Mouse (Mus musculus) olfactory bulb, adult 2 months (tissue): Measurements from ENCODE around the gene Lnx1. TPM values are rescaled to one million over a fixed set of nuclear protein-coding genes. Genes with fewer than 3 reads are reported as not detected.

Experiments used
- H3K27ac ChIP-seq: fragments of 200-500 bp; 2 replicates; pipeline ENCODE4 v1.5.1; 2012; ENCODE audit warnings: low read depth, low read length; ENCODE audit not compliant: insufficient read depth
- H3K4me1 ChIP-seq: fragments of 200-500 bp; 2 replicates; pipeline ENCODE4 v1.6.1; 2012; ENCODE audit warnings: low read length; ENCODE audit not compliant: control insufficient read depth, insufficient read depth
- H3K4me3 ChIP-seq: fragments of 200-500 bp; 2 replicates; pipeline ENCODE4 v1.5.1; 2012; ENCODE audit warnings: mild to moderate bottlenecking, low read depth, low read length, moderate library complexity; ENCODE audit not compliant: insufficient read depth
- CTCF ChIP-seq: fragments of 200-500 bp; IDR thresholded peaks from 2 replicates; pipeline ENCODE4 v1.5.1; 2012; ENCODE audit warnings: low read depth, mild to moderate bottlenecking, low read length, moderate library complexity; ENCODE audit not compliant: insufficient read depth
- POLR2A ChIP-seq: fragments of 200-500 bp; IDR thresholded peaks from 2 replicates; pipeline ENCODE4 v1.6.1; 2012; ENCODE audit warnings: mild to moderate bottlenecking, low read depth, low read length, moderate library complexity; ENCODE audit not compliant: insufficient read depth
- WGBS: fragments of 180-500 bp; shearing (Covaris S2); methylation state at CpG from one replicate; pipeline ENCODE4 v1.1.7; 2018; 5-methylcytosine and 5-hydroxymethylcytosine counted together
- polyA plus RNA-seq: library from polyadenylated mRNA; stranded (reverse); fragments of >200 nt; gene quantifications from 2 replicates; pipeline ENCODE4 v1.2.4, GENCODE M21; 2012; ENCODE audit warnings: low replicate concordance; ENCODE audit not compliant: missing spikeins, insufficient read depth, insufficient read length

The Lnx1 gene
- polyA plus RNA-seq, 1 experiment, result not detected

DNA sequence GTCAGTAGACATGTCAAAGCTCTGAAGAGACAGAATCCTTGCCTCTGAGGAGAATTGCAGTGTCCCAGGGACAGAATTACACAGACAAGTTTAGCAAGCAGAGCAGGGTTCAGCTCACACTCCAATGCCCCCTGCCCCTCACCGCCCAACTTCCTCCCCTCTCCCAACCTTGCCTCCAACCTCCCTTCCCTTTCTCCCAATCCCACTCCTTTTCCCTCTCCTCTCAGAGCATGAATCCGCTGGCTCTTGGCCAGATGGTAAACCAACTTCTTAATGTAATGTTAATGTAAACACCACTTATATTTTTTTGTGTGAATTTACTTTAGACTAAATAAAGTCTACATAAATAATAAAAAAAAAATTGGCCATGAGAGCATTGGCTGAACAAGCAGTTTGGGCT is 13.9 kb downstream of the Lnx1 start:
- Histone ChIP-seq H3K4me1 (no peaks in the 10 kb centered on the region), H3K27ac (no peak overlapping the region), H3K4me3 (no peak overlapping the region)
- no peak for TF ChIP-seq CTCF
- WGBS, result 91% methylated on average over 2 of the region's 2 CpGs

DNA sequence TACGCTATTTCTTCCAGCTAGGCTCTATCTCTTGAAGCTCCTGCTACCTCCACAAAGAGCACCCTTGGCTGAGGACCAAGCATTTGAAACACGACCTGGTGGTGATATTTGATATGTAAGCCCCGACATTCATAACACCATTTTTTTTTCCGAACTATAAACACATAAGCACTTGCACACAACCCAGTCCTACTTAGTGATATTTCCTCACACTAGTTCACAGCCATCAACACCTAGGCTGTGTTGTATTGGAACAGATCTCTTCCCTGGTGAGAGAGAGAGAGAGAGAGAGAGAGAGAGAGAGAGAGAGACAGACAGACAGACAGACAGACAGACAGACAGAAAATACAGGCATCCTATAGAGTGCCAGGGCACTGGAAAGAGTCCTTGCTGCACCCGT is 17.8 kb downstream of the Lnx1 start:
- no peak for TF ChIP-seq CTCF
- no peak for TF ChIP-seq POLR2A
- WGBS, result 81% methylated on average over 5 of the region's 5 CpGs
- no peak overlapping the region for H3K4me3 ChIP-seq
- no peaks in the 10 kb centered on the region for H3K4me1 ChIP-seq
- no peak overlapping the region for H3K27ac ChIP-seq

DNA sequence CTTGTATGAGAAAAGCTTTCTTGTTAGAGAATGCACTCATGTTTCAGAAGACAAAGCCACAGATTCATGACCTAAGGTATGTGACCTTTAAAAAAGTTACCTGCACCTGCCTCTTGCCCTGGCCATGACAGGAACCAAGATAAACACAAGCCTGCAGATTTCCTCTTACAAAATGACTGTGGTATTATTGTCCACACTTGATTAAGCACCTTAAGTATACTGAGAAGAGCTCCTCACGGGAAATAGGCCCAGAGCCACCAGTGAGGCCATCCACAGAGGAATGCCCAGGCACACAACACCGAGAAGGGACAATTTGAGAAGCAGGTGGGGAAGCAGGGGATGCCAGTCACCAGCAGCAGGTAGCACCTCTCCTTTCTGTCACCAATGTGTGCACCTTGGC is 18.9 kb downstream of the Lnx1 start:
- H3K4me3 ChIP-seq, result no peak overlapping the region
- no peaks in the 10 kb centered on the region for H3K4me1 ChIP-seq
- TF ChIP-seq CTCF, result no peak
- TF ChIP-seq POLR2A, result no peak
- WGBS, result 88% methylated on average over 2 of the region's 2 CpGs
- H3K27ac ChIP-seq, result no peak overlapping the region

DNA sequence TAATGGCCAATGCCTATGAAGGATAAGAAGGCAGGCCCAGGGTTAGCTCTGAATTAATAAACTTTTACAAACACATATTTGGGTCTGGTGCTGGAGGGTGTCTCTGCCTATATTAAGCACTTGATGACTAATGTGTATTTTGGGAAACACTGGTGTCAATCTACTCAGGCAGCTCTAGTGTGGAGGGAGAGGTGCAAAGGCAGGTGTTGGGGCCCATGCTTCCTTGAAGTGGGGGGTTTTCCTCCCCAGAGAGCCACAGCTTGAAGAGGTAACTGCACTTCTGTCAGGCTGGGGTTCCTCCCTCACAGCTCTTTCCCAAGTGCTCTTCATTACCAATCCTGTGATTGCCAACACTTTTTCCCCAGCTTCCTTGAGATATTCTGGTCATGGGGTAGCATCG is 20.0 kb downstream of the Lnx1 start:
- Histone ChIP-seq H3K4me1 (peaks cover 6% of the 10 kb centered on the region), H3K27ac (no peak overlapping the region), H3K4me3 (no peak overlapping the region)
- TF ChIP-seq CTCF, result no peak
- no peak for TF ChIP-seq POLR2A
- 97% methylated on average over 1 of the region's 1 CpGs for WGBS

DNA sequence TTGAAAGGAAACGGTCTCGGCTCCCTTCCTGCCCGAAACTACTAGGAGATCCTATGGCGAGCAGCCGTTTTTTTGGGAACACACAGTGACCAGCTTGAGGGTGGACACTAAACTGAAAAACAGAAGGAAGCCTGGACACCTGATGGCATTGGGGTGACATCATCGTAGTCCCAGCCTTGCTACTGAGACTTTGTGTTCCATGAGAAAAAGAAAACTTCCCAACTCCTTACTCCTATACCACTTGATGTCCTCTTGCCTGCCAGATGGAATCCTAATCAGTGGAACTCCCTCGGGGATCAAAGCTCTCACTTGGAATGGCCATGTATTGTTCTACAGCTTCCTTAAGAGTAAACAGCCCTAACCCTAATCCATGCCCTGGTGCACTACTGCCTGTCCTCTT is 23.1 kb downstream of the Lnx1 start:
- 84% methylated on average over 7 of the region's 7 CpGs for WGBS
- peaks cover 6% of the 10 kb centered on the region for H3K4me1 ChIP-seq
- no peak overlapping the region for H3K4me3 ChIP-seq
- no peak overlapping the region for H3K27ac ChIP-seq
- TF ChIP-seq CTCF, result no peak
- no peak for TF ChIP-seq POLR2A

DNA sequence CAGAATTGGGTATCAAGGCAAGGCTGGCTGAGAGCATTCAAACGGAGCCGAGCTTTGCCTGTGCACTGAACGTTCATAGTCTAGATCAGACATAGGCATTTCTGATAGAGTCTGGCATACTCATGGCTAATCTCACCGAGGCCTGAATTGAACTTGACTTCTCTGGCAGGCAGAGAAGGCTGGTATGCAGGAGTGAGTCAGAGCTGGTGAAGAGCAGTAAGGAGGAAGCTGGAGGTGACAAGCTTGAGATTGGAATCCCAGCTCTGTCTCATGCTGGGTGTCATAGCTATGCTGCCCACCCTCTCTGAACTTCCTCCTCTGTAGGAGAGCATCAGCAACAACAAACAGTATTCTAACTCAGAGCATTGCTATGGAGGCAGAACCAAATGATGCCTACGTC is 24.0 kb downstream of the Lnx1 start:
- H3K4me1 ChIP-seq, result peaks cover 6% of the 10 kb centered on the region
- H3K4me3 ChIP-seq, result no peak overlapping the region
- no peak overlapping the region for H3K27ac ChIP-seq
- TF ChIP-seq CTCF (no peak), POLR2A (no peak)
- 90% methylated on average over 5 of the region's 5 CpGs for WGBS

DNA sequence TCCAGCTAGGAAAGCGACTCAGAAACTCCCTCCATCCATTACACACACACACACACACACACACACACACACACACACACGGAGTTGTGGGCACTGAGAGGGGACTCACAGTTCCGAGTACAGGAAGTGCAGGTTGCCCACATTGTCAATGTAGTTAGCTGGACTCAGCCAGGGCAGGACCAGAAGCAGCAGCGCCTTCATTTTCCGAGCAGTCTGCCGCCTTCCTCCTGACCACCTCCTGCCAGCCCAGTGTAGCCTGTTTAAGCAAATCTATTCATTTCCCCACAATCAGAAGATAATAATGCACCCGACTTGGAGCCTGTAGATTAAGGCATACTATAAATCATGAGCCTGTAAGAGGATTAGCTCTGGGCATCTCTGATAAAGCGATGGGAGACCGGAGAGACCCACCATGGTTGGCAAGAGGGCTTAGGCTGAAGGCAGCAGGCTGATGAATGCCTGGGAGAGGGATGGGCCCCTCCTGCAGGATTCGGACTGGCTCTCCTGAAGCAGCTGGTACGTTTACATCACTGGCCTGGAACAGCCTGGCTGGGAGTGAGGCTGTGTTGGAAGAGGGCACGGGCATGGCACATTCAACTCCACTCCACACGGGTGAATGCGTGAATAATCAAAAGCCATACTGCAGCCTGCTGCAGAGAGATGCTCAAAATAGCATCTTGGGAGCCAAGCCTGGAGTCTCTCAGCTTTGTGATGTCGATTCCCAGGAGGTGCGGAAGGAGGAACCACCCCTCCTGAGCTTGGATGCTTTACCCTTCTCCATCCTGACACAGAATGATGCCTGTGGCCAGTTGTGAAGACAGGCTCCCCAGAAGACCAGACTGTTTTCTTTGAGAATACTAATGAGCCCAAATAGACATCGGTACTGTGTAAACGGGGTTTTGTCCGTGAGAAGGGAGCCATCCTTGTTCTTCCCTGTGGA is 25.0 kb downstream of the Lnx1 start:
- peak overlapping the region; percentile 70 for H3K27ac ChIP-seq
- TF ChIP-seq POLR2A, result peak; percentile 55; the same call in 1 of the 2 replicates
- no peak for TF ChIP-seq CTCF
- H3K4me3 ChIP-seq, result peak overlapping the region; percentile 69
- WGBS, result 25% methylated on average over 19 of the region's 19 CpGs
- peaks cover 6% of the 10 kb centered on the region for H3K4me1 ChIP-seq

DNA sequence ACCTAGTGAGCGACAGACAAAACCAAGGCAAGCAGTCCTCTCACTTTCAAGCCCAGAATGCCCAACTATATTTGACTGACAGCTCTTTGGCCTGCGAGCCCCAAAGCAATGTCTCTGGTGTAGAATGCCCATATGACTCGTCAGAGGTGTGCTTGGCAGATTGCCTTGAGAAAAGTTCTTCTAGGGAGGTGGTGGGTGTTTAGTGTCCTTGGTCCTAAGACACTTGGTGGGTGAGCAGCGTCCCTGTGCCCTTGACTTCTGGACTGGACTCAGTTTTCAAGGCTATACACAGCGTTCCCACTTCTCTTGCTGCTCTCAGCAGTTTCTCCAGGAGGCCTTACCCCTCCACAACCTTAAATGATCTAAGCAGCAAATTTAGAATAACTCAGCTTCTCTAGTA is 30.2 kb downstream of the Lnx1 start:
- no peak overlapping the region for H3K27ac ChIP-seq
- H3K4me1 ChIP-seq, result peaks cover 2% of the 10 kb centered on the region; the same call in 1 of the 2 replicates
- no peak overlapping the region for H3K4me3 ChIP-seq
- 89% methylated on average over 5 of the region's 5 CpGs for WGBS
- TF ChIP-seq POLR2A, result no peak
- TF ChIP-seq CTCF, result no peak

DNA sequence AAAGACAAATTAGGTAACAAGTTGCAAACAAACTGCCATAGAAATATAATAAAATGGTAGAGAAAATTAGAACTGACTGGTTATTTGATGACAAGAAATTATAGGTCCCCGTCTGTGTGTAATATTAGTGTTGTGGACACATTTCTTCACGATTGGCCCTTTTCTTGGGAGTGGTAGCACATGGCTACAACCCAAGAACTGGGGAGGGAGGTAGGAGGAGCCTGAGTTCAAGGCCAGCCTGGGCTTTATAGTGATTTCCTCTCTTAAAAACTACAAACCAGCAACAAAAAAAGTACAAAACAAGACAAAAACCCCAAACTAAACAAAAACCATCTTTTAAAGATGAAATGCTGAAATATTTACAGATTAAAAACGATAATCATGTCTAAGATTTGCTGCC is 31.8 kb downstream of the Lnx1 start:
- no peak for TF ChIP-seq POLR2A
- TF ChIP-seq CTCF, result no peak
- H3K27ac ChIP-seq, result no peak overlapping the region
- H3K4me1 ChIP-seq, result peaks cover 2% of the 10 kb centered on the region; the same call in 1 of the 2 replicates
- no peak overlapping the region for H3K4me3 ChIP-seq
- 80% methylated on average over 3 of the region's 3 CpGs for WGBS
